Mouse (Mus musculus) intestine, embryonic 14.5 days (tissue): ENCODE results near the gene Krt42. TPM values are rescaled to one million over a fixed set of nuclear protein-coding genes. Genes with fewer than 3 reads are reported as not detected.
"Not testable (repeated sequence)": the region's sequence is repeated elsewhere in the genome, so short reads cannot be mapped to it uniquely, and the experiment has no call there.

Source experiments
- ATAC-seq: fragments of 200-750 bp; cut with Nextera tagmentation; replicated peaks from 2 replicates; pipeline ENCODE4 v1.8.0; 2017; ENCODE audit warnings: low read depth, moderate number of reproducible peaks, moderate TSS enrichment, moderate library complexity; ENCODE audit not compliant: low FRiP score, low TSS enrichment
- DNase-seq: peaks from one replicate; pipeline ENCODE4 v3.0.0-alpha.2; 2018; ENCODE audit warnings: low spot score
- H3K27ac ChIP-seq: fragments of 300-500 bp; sonication (generic); 2 replicates; pipeline ENCODE4 v1.5.1; 2014; ENCODE audit warnings: low read depth, mild to moderate bottlenecking, control low read depth
- H3K27me3 ChIP-seq: fragments of 300-500 bp; sonication (generic); replicated peaks from 2 replicates; pipeline ENCODE4 v1.6.1; 2014; ENCODE audit warnings: low read length, control low read depth; ENCODE audit not compliant: control insufficient read depth, insufficient read depth
- H3K36me3 ChIP-seq: fragments of 300-500 bp; sonication (generic); 2 replicates; pipeline ENCODE4 v1.6.1; 2014; ENCODE audit warnings: low read length, control low read depth; ENCODE audit not compliant: control insufficient read depth, insufficient read depth
- H3K4me1 ChIP-seq: fragments of 300-500 bp; sonication (generic); replicated peaks from 2 replicates; pipeline ENCODE4 v1.6.1; 2014; ENCODE audit warnings: low read length, control low read depth, mixed read lengths; ENCODE audit not compliant: control insufficient read depth, insufficient read depth
- H3K4me2 ChIP-seq: fragments of 300-500 bp; sonication (generic); 2 replicates; pipeline ENCODE4 v1.6.1; 2014; ENCODE audit warnings: low read length
- H3K4me3 ChIP-seq: fragments of 300-500 bp; sonication (generic); 2 replicates; pipeline ENCODE4 v1.5.1; 2014; ENCODE audit warnings: low read depth, low read length, control low read depth, mixed read lengths
- H3K9ac ChIP-seq: fragments of 300-500 bp; sonication (generic); 2 replicates; pipeline ENCODE4 v1.6.1; 2014; ENCODE audit warnings: mild to moderate bottlenecking, low read length
- H3K9me3 ChIP-seq: fragments of 300-500 bp; sonication (generic); 2 replicates; pipeline ENCODE4 v1.6.1; 2016; ENCODE audit warnings: low read length, control low read depth; ENCODE audit not compliant: control insufficient read depth
- WGBS: fragments of 180-500 bp; shearing (Covaris S2); extraction: QIAGEN DNeasy Blood & Tissue Kit; methylation state at CpG from one replicate; pipeline ENCODE4 v1.1.7; 2014; 5-methylcytosine and 5-hydroxymethylcytosine counted together
- polyA plus RNA-seq: library from polyadenylated mRNA; unstranded; fragments of >200 nt; fragmentation: Nextera tagmentation; extraction: Ambion mirVana; gene quantifications from 2 replicates; pipeline ENCODE4 v1.2.1, GENCODE M21; 2014

Gene Krt42
- polyA plus RNA-seq, result not detected in 2 replicates

DNA sequence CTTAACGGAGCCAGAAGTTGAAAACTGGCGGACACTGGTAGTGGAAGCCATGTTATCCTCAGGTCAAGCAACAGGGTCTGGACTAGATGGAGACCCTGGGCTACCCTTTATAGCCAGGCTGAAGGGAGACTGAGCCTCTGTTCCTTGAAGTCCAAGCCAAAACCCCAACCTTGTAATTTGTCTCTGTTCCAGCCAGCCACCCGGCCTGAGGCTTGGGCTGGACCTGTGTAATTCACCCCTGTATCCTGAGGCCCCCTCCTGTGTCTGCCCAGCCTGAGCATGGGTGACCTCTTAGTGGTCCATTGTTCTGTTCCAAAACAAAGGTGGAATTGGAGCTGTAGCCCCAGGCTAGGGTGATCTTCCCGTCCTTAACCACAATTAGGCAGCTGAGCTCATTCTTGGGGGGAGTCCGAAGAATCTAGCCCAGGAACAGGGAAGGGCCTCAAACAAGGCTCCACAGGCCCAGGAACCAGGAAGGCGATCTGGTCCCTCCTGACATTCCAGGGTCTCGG, at the start of gene Krt42:
Gene Krt42 (minus strand): TSS at position 51 of the 512 bp plus-strand sequence.
- Histone ChIP-seq H3K4me1 (no peaks in the 10 kb centered on the region), H3K27ac (no peak within 1 kb of the TSS), H3K9ac (no peak within 1 kb of the TSS), H3K36me3 (no peaks in the 10 kb centered on the region), H3K4me3 (no peak within 1 kb of the TSS), H3K9me3 (no peaks in the 10 kb centered on the region), H3K4me2 (no peak within 1 kb of the TSS), H3K27me3 (no peaks in the 10 kb centered on the region)
- ATAC-seq (no peak), DNase-seq (no peak)
- WGBS, result 87% methylated on average over 7 of the region's 7 CpGs

DNA sequence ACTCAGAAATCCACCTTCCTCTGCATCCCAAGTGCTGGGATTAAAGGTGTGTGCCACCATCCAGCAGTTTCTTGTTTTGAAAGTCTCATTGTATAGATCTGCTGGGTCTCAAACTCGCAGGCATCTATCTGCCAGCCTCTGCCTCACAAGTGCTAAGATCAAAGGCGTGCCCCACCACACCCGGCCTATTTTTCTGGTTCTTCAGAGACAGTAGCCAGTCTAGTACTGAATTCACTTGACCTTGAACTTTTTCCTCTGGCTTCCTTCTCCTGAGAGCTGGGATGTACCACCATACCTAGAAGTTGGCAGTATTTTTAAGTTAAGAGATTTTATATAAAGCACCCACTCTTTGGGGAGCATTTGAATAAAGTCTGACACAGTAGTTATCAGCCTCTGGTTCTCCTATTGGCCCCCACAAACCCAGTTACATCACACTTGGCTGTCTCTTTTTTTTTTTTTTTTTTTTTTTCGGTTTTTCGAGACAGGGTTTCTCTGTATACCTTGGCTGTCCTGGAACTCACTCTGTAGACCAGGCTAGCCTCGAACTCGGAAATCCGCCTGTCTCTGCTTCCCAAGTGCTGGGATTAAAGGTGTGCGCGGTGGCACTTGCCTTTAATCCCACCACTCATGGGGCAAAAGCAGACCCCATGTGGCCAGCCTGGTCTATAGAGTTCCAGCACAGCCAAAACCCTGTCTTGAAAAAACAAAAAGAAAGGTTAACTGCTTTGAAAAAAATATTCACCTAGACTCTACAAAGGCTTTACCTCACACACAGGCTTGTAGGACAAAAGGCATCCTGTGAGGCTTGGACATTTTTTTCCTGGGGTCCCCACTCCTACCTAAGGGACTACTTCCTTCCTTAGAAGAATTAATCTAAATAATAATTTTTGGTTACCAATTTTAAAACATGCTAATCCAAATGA, 49.1 kb upstream of the Krt42 start:
- Histone ChIP-seq H3K9me3 (no peaks in the 10 kb centered on the region), H3K9ac (no peak overlapping the region), H3K36me3 (peaks cover 22% of the 10 kb centered on the region), H3K4me2 (peak overlapping the region; percentile 74), H3K27ac (0 out of 2 replicates have a peak overlapping the region, but pooled peaks have one; percentile 57), H3K27me3 (no peaks in the 10 kb centered on the region), H3K4me1 (0 out of 2 replicates have a peak, but pooled peaks cover 7% of the 10 kb centered on the region), H3K4me3 (peak overlapping the region; percentile 58)
- ATAC-seq (no peak), DNase-seq (no peak)
- 88% methylated on average over 10 of the region's 10 CpGs for WGBS

DNA sequence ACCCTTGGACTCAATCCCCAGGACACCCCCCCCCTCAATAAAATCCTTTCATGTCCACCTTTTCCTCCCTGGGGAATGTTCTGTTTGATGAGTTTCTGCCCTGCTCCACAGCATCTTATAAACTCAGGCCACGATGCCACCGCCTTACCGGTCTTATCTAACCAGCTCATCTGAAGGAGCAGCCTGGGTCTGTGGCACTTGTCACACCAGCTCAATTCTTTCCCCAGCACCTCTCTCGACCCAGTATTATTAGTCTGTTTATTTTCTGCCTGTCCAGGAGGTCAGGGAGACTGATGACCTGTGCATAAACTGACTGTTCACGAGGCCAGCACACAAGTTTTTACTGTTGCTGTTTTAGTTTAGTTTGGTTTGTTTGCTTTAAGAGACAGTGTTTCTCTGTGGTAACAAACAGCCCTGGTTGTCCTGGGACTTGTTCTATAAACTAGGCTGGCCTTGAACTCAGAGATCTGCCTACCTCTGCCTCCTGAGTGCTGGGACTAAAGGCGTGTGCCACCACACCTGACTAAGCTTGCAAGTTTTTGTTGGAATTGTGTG, 48.2 kb upstream of the Krt42 start:
- 31% methylated on average over 6 of the region's 6 CpGs for WGBS

DNA sequence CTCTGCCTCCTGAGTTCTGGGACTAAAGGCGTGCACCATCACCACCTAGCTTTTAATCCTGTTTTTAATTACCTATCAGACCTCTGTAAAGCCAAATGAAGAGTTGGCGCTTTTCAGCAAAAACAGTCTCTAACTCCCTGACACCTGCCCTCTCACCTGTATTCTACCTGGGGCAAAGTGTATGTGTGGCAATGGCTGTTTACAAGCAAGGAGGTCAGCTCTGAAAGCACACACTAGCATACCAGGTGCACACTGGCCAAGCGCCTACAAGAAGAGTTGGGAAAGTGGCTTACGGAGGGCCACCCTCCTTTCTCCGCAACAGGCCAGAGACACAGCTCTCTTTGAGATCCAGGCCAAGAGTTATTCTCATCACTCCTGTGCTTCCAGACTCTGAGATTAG, 45.8 kb upstream of the Krt42 start:
- H3K27me3 ChIP-seq, result no peaks in the 10 kb centered on the region
- 93% methylated on average over 5 of the region's 5 CpGs for WGBS
- H3K4me2 ChIP-seq, result no peak overlapping the region
- no peak overlapping the region for H3K9ac ChIP-seq
- peaks cover under 1% of the 10 kb centered on the region for H3K36me3 ChIP-seq
- DNase-seq (no peak), ATAC-seq (no peak)
- no peak overlapping the region for H3K27ac ChIP-seq
- H3K4me1 ChIP-seq, result 0 out of 2 replicates have a peak, but pooled peaks cover 7% of the 10 kb centered on the region
- H3K9me3 ChIP-seq, result no peaks in the 10 kb centered on the region
- no peak overlapping the region for H3K4me3 ChIP-seq

More for the DNA sequence above, 48.2 kb upstream of the Krt42 start:
- H3K4me3 ChIP-seq, result no peak overlapping the region
- no peaks in the 10 kb centered on the region for H3K27me3 ChIP-seq
- 0 out of 2 replicates have a peak, but pooled peaks cover 7% of the 10 kb centered on the region for H3K4me1 ChIP-seq
- ATAC-seq, result no peak
- no peaks in the 10 kb centered on the region for H3K9me3 ChIP-seq
- H3K36me3 ChIP-seq, result peaks cover 22% of the 10 kb centered on the region
- H3K9ac ChIP-seq, result no peak overlapping the region
- no peak overlapping the region for H3K27ac ChIP-seq
- no peak overlapping the region for H3K4me2 ChIP-seq
- no peak for DNase-seq

DNA sequence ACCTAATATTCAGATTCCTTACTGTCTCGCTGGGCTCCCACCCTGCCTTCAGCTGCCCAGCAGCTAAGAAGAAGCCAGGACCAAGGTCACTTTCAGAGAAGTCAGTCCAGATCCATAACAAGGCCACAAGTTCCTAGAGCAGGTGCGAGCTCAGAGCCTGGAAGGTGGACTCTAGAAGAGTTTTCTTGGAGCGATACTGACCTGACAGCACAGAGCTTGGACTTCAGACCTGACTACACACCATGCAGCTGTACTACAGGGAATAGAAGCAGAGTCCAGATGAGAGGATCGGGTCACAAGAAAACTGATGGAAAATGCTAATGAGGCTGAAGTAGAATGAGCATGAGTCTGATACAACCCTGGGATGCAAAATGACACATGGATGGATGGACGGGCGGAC, 43.8 kb upstream of the Krt42 start:
- Histone ChIP-seq H3K36me3 (no peaks in the 10 kb centered on the region), H3K9me3 (no peaks in the 10 kb centered on the region), H3K4me2 (no peak overlapping the region), H3K4me1 (0 out of 2 replicates have a peak, but pooled peaks cover 4% of the 10 kb centered on the region), H3K4me3 (no peak overlapping the region), H3K27me3 (no peaks in the 10 kb centered on the region), H3K9ac (no peak overlapping the region), H3K27ac (no peak overlapping the region)
- no peak for DNase-seq
- 96% methylated on average over 6 of the region's 6 CpGs for WGBS
- ATAC-seq, result no peak

DNA sequence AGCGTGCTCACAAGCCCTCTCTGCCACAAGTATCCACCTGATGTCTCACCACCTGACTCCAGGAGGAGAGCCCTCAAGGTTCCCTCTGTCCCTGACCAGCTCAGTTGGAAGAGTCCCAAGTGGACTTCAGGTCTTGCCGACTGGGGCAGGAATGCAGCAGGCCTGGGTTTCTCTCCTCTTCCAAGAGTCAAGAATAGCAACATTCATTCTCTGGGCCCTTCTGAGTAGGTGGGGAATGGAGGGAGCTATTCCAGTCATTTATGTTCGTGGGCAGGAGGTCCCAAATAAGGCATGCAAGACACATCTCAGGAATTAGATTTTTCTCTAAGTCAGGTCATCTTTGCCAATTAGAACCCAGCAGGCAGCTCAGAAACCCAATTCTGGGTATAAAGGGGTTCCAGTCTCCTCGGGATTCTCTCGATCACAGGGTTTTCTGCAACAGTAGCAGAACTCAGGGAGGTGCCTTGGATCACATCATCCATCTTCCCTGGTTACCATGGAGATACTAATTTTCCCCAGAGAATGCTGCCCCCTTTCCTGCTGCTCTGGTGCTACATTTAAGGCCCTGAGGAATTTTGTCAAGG, 42.5 kb upstream of the Krt42 start:
- no peak overlapping the region for H3K9ac ChIP-seq
- no peak overlapping the region for H3K27ac ChIP-seq
- H3K9me3 ChIP-seq, result no peaks in the 10 kb centered on the region
- H3K4me1 ChIP-seq, result 0 out of 2 replicates have a peak, but pooled peaks cover 4% of the 10 kb centered on the region
- no peaks in the 10 kb centered on the region for H3K36me3 ChIP-seq
- 38% methylated on average over 5 of the region's 5 CpGs for WGBS
- DNase-seq, result no peak
- no peak overlapping the region for H3K4me3 ChIP-seq
- H3K4me2 ChIP-seq, result no peak overlapping the region
- no peak for ATAC-seq
- no peaks in the 10 kb centered on the region for H3K27me3 ChIP-seq

DNA sequence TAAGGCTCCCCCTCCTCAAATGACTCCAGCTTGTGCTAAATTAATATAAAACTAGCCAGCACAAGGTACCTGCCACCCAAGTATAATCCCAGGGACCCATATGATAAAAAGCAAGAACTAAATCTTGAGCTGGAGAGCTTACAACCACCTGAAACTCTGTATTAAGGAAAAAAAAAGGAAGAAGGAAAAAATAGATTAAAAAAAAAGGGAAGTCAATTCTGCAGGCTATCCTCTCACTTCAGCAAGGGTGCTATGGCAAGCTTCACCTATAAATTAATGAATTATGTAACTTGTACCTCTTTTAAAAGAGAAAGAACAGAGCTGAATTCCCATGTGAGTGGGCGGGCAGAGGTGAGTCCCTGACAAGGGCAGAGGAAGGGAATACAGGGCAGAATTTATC, 42.0 kb upstream of the Krt42 start:
- ATAC-seq, result no peak
- DNase-seq, result no peak
- Histone ChIP-seq H3K36me3 (no peaks in the 10 kb centered on the region), H3K27me3 (no peaks in the 10 kb centered on the region), H3K4me2 (no peak overlapping the region), H3K4me1 (0 out of 2 replicates have a peak, but pooled peaks cover 4% of the 10 kb centered on the region), H3K27ac (no peak overlapping the region), H3K9me3 (no peaks in the 10 kb centered on the region), H3K4me3 (no peak overlapping the region), H3K9ac (no peak overlapping the region)
- 68% methylated on average over 1 of the region's 1 CpGs for WGBS

DNA sequence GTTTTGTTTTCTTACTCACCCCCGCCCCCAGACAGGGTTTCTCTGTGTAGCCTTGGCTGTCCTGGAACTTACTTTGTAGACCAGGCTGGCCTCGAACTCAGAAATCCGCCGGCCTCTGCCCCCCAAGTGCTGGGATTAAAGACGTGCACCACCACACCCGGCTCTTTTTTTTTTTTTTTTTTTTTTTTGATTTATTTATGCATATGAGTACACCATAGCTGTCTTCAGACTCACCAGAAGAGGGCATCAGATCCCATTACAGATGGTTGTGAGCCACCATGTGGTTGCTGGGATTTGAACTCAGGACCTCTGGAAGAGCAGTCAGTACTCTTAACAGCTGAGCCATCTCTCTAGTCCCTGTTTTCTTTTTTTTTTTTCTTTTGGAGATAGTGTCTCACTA, 39.0 kb upstream of the Krt42 start:
- not testable (repeated sequence) for H3K36me3 ChIP-seq, H3K4me1 ChIP-seq, ATAC-seq, H3K4me3 ChIP-seq, H3K4me2 ChIP-seq, H3K9me3 ChIP-seq, H3K9ac ChIP-seq, DNase-seq, H3K27me3 ChIP-seq, H3K27ac ChIP-seq
- WGBS, result 89% methylated on average over 6 of the region's 6 CpGs
